Mouse (Mus musculus) heart, postnatal 0 days (tissue): ENCODE results near the gene Coa6. TPM values are rescaled to one million over a fixed set of nuclear protein-coding genes. Genes with fewer than 3 reads are reported as not detected.

Source experiments
- ATAC-seq: fragments of 200-750 bp; cut with Nextera tagmentation; 2 replicates; pipeline ENCODE4 v1.8.0; 2017; ENCODE audit warnings: low read depth, moderate number of reproducible peaks, moderate library complexity; ENCODE audit not compliant: insufficient read depth
- DNase-seq: peaks from one replicate; pipeline ENCODE4 v3.0.0-alpha.2; 2016; ENCODE audit warnings: low spot score
- H3K27ac ChIP-seq: fragments of 300-500 bp; sonication (generic); 2 replicates; pipeline ENCODE4 v1.5.1; 2014; ENCODE audit warnings: low read depth, mild to moderate bottlenecking
- H3K27me3 ChIP-seq: fragments of 300-500 bp; sonication (generic); 2 replicates; pipeline ENCODE4 v1.6.1; 2014; ENCODE audit warnings: low read length, mixed read lengths; ENCODE audit not compliant: control insufficient read depth, insufficient read depth
- H3K36me3 ChIP-seq: fragments of 300-500 bp; sonication (generic); replicated peaks from 2 replicates; pipeline ENCODE4 v1.6.1; 2014; ENCODE audit warnings: low read length, mixed read lengths; ENCODE audit not compliant: control insufficient read depth, insufficient read depth
- H3K4me1 ChIP-seq: fragments of 300-500 bp; sonication (generic); 2 replicates; pipeline ENCODE4 v1.6.1; 2014; ENCODE audit warnings: antibody characterized with exemption; ENCODE audit not compliant: control insufficient read depth, insufficient read depth
- H3K4me2 ChIP-seq: fragments of 300-500 bp; sonication (generic); 2 replicates; pipeline ENCODE4 v1.6.1; 2014; ENCODE audit warnings: low read depth, mild to moderate bottlenecking, low read length, moderate library complexity
- H3K4me3 ChIP-seq: fragments of 300-500 bp; sonication (generic); 2 replicates; pipeline ENCODE4 v1.5.1; 2014; ENCODE audit warnings: low read depth, low read length
- H3K9ac ChIP-seq: fragments of 300-500 bp; sonication (generic); replicated peaks from 2 replicates; pipeline ENCODE4 v1.6.1; 2014; ENCODE audit warnings: low read depth, low read length, mixed read lengths
- H3K9me3 ChIP-seq: fragments of 300-500 bp; sonication (generic); replicated peaks from 2 replicates; pipeline ENCODE4 v1.6.1; 2016; ENCODE audit warnings: low read length; ENCODE audit not compliant: control insufficient read depth
- CTCF ChIP-seq: IDR thresholded peaks from 2 replicates; pipeline ENCODE4 v1.5.1; 2016; ENCODE audit warnings: antibody characterized with exemption, control low read depth, low read depth
- EP300 ChIP-seq: IDR thresholded peaks from 2 replicates; pipeline ENCODE4 v1.6.1; 2016; ENCODE audit warnings: antibody characterized with exemption, low read depth
- WGBS: fragments of 180-500 bp; shearing (Covaris S2); extraction: QIAGEN DNeasy Blood & Tissue Kit; methylation state at CpG from one replicate; pipeline ENCODE4 v1.1.7; 2014; 5-methylcytosine and 5-hydroxymethylcytosine counted together
- polyA plus RNA-seq: library from polyadenylated mRNA; unstranded; fragments of >200 nt; fragmentation: Nextera tagmentation; extraction: Ambion mirVana; gene quantifications from 2 replicates; pipeline ENCODE4 v1.2.1, GENCODE M21; 2015
- total RNA-seq: library from RNA; depleted of rRNA; stranded (reverse); fragments of >200 nt; gene quantifications from 2 replicates; pipeline ENCODE4 v1.2.3, GENCODE M21; 2014; ENCODE audit warnings: low replicate concordance; rRNA removed

Coa6 gene
- total and polyA plus RNA-seq, 2 experiments from 2014 or later, result 29.8 to 69.8 TPM

- no peak for DNase-seq
- Histone ChIP-seq H3K9me3 (no peaks in the 10 kb centered on the region), H3K27me3 (no peaks in the 10 kb centered on the region), H3K4me3 (no peak overlapping the region), H3K9ac (no peak overlapping the region), H3K36me3 (peaks cover 44% of the 10 kb centered on the region), H3K4me2 (no peak overlapping the region), H3K27ac (no peak overlapping the region), H3K4me1 (no peaks in the 10 kb centered on the region)
- no peak for TF ChIP-seq EP300
- TF ChIP-seq CTCF, result no peak
- ATAC-seq, result no peak
- 82% methylated on average over 7 of the region's 7 CpGs for WGBS
Measured at GRCm38 (mm10) chr8:126464071-126464470, 41.8 kb downstream of the Coa6 start.

GRCm38 (mm10) chr8:126473802-126474298 is 51.5 kb downstream of the Coa6 start:
- Histone ChIP-seq H3K27ac (peak overlapping the region; percentile 85), H3K4me1 (peaks cover 18% of the 10 kb centered on the region), H3K27me3 (no peaks in the 10 kb centered on the region), H3K36me3 (peaks cover 13% of the 10 kb centered on the region), H3K4me3 (peak overlapping the region; percentile 92), H3K4me2 (peak overlapping the region; percentile 93), H3K9ac (peak overlapping the region; percentile 74), H3K9me3 (no peaks in the 10 kb centered on the region)
- no peak for TF ChIP-seq EP300
- no peak for TF ChIP-seq CTCF
- ATAC-seq, result no peak; the same call in 1 of the 2 replicates
- 7% methylated on average over 16 of the region's 16 CpGs for WGBS
- peak; percentile 4 for DNase-seq

- H3K9ac ChIP-seq, result peak within 1 kb of the TSS; percentile 74
- WGBS, result under 1% methylated on average over 97 of the region's 124 CpGs
Measured at GRCm38 (mm10) chr8:126474299-126475187, 52.2 kb downstream of the Coa6 start, which contains the start of gene Tarbp1. Gene Tarbp1, minus strand, starts transcription at chr8:126475065.

More at GRCm38 (mm10) chr8:126474299-126475187, 52.2 kb downstream of the Coa6 start, which contains the start of gene Tarbp1:
- peak within 1 kb of the TSS; percentile 85 for H3K27ac ChIP-seq
- DNase-seq (peak; percentile 80), ATAC-seq (peak; percentile 94)
- no peaks in the 10 kb centered on the region for H3K9me3 ChIP-seq
- H3K36me3 ChIP-seq, result peaks cover 8% of the 10 kb centered on the region
- H3K4me1 ChIP-seq, result peaks cover 18% of the 10 kb centered on the region
- TF ChIP-seq CTCF, result no peak
- no peak for TF ChIP-seq EP300
- H3K27me3 ChIP-seq, result no peaks in the 10 kb centered on the region
- peak within 1 kb of the TSS; percentile 93 for H3K4me2 ChIP-seq
- peak within 1 kb of the TSS; percentile 92 for H3K4me3 ChIP-seq

Other genes with a start within 250 kb of the Coa6 start
- not detected in 2 replicates for gene Slc35f3, start 124.0 kb upstream of the Coa6 start, total RNA-seq
- not detected in 2 replicates for gene Slc35f3, start 124.0 kb upstream of the Coa6 start, polyA plus RNA-seq
- gene Tarbp1, start 52.5 kb downstream of the Coa6 start, total RNA-seq, result 5.6 and 7.3 TPM in 2 replicates
- gene Tarbp1, start 52.5 kb downstream of the Coa6 start, polyA plus RNA-seq, result 0.73 and 0.92 TPM in 2 replicates
- 132 and 175 TPM in 2 replicates for gene Irf2bp2, start 171.5 kb downstream of the Coa6 start, total RNA-seq
- 9.6 and 9.8 TPM in 2 replicates for gene Irf2bp2, start 171.5 kb downstream of the Coa6 start, polyA plus RNA-seq